Mouse (Mus musculus) granulocyte monocyte progenitor cell, adult 5-6 weeks (primary cell): Measurements from ENCODE around the gene Theg. TPM values are rescaled to one million over a fixed set of nuclear protein-coding genes. Genes with fewer than 3 reads are reported as not detected.

ENCODE experiments used
- ATAC-seq: replicated peaks from 2 replicates; pipeline ENCODE4 v1.8.0; 2016; ENCODE audit warnings: mild to moderate bottlenecking, moderate TSS enrichment, inconsistent platforms; ENCODE audit not compliant: poor library complexity, severe bottlenecking
- total RNA-seq, 2 experiments: library from RNA; stranded (forward) in 1 of 2; stranded (reverse) in 1 of 2; fragments of 200-712, 200-1000 nt in 1 of 2; fragments of >200 nt in 1 of 2; fragmentation: Nextera tagmentation in 1 of 2; gene quantifications; 2 replicates each; pipeline ENCODE4 v1.2.3; 2014 to 2017

The Theg gene
- total RNA-seq, 2 experiments from 2014 or later = not detected

- ATAC-seq = peak; percentile 90
Observed at GRCm38 (mm10) chr10:79538873-79539272, 48.3 kb downstream of the Theg start.

DNA sequence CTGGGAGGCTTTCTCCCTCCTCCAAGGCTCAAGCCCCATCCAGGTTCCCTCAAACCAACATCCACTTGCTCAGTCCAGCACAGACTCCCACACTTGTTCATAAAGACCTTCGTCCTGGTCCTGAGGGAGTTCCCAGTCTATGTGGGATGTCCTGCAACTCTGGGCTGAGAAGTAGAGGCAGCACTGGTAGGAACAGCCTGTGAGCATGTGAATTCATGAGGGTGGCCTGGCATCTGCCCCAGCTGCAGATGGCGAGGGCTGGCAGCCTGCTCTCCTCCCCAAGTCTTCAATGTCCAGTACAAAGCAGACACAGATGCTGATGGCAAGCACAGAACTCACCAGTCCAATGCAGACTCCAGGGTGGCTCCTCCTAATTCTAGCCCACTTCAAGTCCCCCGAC lies 48.8 kb downstream of the Theg start:
- ATAC-seq = no peak

GRCm38 (mm10) chr10:79537781-79538180 lies 49.4 kb downstream of the Theg start:
- no peak for ATAC-seq

DNA sequence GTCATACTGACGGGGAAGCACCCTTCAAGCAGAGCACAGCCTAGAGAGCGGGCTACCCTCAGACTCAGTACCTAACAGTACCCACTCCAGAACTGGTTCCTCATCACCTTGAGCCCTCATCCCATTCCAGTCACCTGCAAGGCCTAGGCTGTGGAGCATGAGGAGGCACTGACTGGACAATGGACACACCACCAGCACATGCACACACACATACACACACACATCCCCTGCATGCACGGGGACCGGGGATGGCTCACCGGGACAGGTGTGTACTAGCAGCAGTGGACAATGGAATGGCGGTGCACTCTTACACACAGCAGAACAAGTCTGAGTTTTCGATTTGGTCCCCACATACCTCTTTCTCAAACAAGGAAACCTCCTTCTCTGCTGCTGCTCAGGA lies 49.9 kb downstream of the Theg start:
- ATAC-seq = no peak

DNA sequence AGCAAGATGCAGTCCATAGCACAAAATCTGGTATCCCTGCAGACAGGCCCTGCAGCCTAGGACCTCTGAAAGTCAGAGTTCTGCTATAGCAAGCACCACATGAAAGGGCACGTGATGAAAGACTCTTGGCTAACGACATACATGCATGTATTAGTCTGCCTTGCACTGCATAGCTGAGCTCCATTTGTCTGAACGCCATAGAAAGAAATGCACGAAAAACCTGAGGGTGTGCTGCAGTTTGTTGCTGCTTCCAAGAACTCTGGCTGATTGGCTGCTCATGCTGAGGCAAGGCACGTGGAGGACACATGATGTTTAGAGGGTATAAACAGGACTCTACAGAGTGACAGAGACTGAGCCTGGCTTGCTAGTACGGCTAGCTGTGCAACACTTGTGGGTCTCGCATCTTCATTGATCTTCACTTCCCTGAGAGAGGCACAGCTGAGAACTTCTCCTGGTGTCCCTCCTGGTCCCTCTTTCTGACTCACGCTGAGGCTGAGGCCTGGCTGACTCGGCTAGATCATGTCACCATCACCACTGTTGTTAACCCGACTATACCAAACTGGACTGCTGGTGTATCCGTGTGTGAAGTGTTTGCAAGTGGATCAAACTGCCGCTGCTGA lies 50.6 kb downstream of the Theg start:
- ATAC-seq = no peak

DNA sequence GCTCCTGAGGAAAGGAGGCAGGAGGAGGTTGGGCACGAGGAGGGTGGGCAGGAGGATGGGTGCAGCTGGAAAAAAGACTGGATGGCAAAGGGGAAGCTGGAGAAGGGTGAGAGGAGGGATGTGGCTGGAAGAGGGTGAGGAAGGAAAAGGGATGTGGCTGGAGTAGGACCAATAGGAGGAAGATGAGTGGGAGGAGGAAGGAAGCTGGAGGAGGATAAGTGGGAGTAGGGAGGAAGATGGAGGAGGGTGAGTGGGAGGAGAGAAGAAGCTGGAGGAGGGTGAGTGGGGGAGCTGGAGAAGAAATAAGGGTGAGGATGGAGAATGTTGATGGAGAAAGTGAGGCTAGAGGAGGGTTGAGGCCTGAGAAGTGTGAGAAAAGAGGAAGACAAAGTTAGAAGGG lies 51.7 kb downstream of the Theg start:
- ATAC-seq = no peak

- ATAC-seq = no peak
Observed at GRCm38 (mm10) chr10:79534426-79534825, 52.7 kb downstream of the Theg start.

DNA sequence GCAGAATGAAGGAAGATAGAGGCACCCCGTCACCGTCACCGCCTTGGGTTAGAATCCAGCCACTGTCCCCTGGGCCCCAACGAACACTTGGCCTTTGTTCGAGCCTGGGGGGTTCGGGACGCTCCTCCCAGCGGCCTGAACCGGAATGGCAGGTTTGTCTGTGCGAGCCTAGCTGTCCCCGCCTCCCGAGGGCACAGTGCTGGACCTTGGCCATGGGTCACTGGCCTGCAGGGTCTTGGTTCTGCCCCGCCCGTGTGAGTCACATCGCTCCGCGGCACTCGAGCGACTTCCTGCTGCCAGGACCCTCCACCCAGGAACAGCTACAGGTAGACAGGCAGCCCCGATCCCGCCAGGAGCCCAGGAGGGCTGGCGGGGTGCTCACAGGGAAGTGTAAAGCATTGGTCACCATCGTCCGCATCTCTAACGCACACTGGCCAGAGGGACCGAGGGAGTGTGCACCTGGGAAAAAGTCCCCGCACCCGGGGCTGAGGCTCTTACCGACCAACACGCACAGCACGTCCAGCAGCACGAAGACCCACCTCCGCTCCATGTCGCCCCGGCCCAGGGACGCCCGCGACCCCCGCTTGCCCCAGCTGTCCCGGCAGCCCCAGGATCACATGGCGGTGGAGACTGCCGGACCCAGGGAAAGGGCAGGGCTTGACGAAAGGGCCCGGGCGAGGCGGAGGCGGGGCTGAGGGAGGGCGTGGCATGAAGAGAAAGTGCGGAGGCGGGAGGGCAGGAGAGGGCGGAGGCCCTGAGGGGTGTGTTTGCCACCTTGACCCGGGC lies 53.8 kb downstream of the Theg start, which contains the start of gene Plpp2:
Plpp2 (minus strand) TSS at position 671 of the 786 bp plus-strand sequence.
- ATAC-seq = peak; percentile 85

- ATAC-seq = no peak
Observed at GRCm38 (mm10) chr10:79532678-79533077, 54.5 kb downstream of the Theg start.

GRCm38 (mm10) chr10:79531593-79531992 lies 55.5 kb downstream of the Theg start:
- no peak for ATAC-seq

DNA sequence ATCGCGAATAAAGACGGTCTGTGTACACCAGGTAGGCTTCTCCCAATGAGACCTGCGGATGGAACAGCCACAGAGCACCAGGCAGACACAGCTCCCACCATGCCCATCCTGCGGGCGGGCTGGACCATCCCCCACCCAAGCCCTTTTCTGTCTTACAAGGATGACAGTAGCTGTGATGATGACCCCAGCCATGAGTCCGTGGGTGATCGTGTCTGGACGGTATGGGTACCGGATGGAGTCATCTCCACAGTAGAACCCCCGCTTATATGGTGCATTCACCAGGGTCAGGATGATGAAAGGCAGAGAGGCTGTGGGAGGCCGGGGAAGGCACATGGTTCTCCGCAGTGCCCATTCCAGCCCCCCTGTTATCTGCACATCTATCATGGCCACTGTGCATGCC lies 56.4 kb downstream of the Theg start:
- ATAC-seq = no peak

DNA sequence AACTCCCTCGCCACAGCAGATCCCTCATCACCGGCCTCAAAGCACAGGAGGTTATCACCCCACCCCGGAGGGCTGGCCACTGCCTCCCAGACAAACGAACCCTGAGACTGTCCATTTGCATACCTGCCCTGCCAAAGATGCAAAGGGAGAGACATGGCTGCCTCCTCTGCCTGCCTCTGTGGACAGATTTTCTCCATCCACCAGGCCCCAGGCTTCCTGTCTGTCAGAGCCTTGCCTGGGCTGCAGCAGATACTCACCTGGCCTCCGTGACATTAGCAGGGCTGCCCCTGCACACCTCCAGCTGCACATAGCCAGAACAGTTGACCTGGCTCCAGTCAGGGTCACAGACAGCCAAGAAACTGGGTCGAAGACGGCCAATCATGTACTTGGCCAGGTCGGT lies 56.9 kb downstream of the Theg start:
- no peak for ATAC-seq

GRCm38 (mm10) chr10:79528081-79528480 lies 59.0 kb downstream of the Theg start:
- no peak for ATAC-seq

- ATAC-seq = no peak
Observed at GRCm38 (mm10) chr10:79527453-79527845, 59.7 kb downstream of the Theg start.

DNA sequence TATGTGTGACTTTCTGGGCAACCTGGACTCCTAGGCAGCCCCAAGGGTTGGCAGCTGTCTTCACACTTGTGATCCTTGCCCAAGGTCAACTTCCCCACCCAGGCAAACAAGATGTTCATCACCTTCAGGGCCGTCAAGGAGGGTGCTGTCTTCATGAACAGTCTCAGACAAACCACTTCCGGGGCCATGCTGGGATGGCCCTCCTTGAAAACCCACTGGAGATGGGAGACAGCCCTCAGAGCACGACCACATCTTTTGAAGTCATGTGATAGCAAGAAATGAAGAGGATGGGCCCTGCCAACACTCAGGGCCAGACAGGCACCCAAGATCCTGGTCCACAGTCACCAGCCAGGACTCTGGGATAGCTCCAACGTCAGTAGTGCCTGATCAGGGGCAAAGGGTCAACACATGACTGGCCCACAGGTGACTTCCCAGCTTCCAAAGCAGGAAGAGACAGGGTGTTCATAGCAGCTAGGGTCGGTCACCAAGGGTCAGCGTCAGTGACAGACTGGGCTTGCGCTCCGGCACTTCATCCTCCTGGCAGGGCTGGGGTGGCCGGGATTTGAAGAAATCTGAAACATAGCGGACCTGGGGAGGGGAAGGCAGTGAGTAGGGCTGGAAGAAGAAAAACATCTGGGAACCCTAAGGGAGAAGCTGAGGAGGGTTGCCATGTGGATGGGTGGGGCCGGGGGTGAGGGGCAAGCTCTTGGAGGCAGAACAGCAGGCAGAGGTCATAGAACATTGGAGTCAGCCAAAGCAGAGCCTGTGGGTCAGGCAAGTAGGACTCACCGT lies 60.3 kb downstream of the Theg start:
- ATAC-seq = no peak

Other genes with a start within 250 kb of the Theg start
- gene Vmn2r82, start 230.8 kb downstream of the Theg start, total RNA-seq (2014; fragmentation: Nextera tagmentation) = not detected in 2 replicates
- gene Vmn2r82, start 230.8 kb downstream of the Theg start, total RNA-seq (2017) = not detected in 2 replicates
- gene Vmn2r83, start 118.6 kb downstream of the Theg start, total RNA-seq (2014; fragmentation: Nextera tagmentation) = not detected in 2 replicates
- gene Vmn2r83, start 118.6 kb downstream of the Theg start, total RNA-seq (2017) = not detected in 2 replicates
- 13.9 and 14.8 TPM in 2 replicates for gene Plpp2, start 53.5 kb downstream of the Theg start, total RNA-seq (2014; fragmentation: Nextera tagmentation)
- gene Plpp2, start 53.5 kb downstream of the Theg start, total RNA-seq (2017) = 5.3 and 7.9 TPM in 2 replicates
- gene Mier2, start 32.1 kb downstream of the Theg start, total RNA-seq (2014; fragmentation: Nextera tagmentation) = 24.4 and 24.8 TPM in 2 replicates
- gene Mier2, start 32.1 kb downstream of the Theg start, total RNA-seq (2017) = 10.8 and 16.8 TPM in 2 replicates
- gene C2cd4c, start 26.7 kb upstream of the Theg start, total RNA-seq (2014; fragmentation: Nextera tagmentation) = not detected in 2 replicates
- gene C2cd4c, start 26.7 kb upstream of the Theg start, total RNA-seq (2017) = not detected in 2 replicates
- not detected in 2 replicates for gene Shc2, start 50.6 kb upstream of the Theg start, total RNA-seq (2014; fragmentation: Nextera tagmentation)
- gene Shc2, start 50.6 kb upstream of the Theg start, total RNA-seq (2017) = not detected in 2 replicates
- not detected in 2 replicates for gene Odf3l2, start 58.4 kb upstream of the Theg start, total RNA-seq (2014; fragmentation: Nextera tagmentation)
- gene Odf3l2, start 58.4 kb upstream of the Theg start, total RNA-seq (2017) = not detected in 2 replicates
- gene Madcam1, start 77.2 kb upstream of the Theg start, total RNA-seq (2014; fragmentation: Nextera tagmentation) = not detected in 2 replicates
- gene Madcam1, start 77.2 kb upstream of the Theg start, total RNA-seq (2017) = not detected in 2 replicates
- 7.4 and 9.7 TPM in 2 replicates for gene Tpgs1, start 82.0 kb upstream of the Theg start, total RNA-seq (2014; fragmentation: Nextera tagmentation)
- gene Tpgs1, start 82.0 kb upstream of the Theg start, total RNA-seq (2017) = 8.1 and 14.6 TPM in 2 replicates
- gene Cdc34, start 94.9 kb upstream of the Theg start, total RNA-seq (2014; fragmentation: Nextera tagmentation) = 110 and 115 TPM in 2 replicates
- 98.7 and 142 TPM in 2 replicates for gene Cdc34, start 94.9 kb upstream of the Theg start, total RNA-seq (2017)
- 2.2 TPM in 1 of 2 replicates, not detected in the other for gene Gzmm, start 101.7 kb upstream of the Theg start, total RNA-seq (2014; fragmentation: Nextera tagmentation)
- 0.34 TPM in 1 of 2 replicates, not detected in the other for gene Gzmm, start 101.7 kb upstream of the Theg start, total RNA-seq (2017)
- 253 and 319 TPM in 2 replicates for gene Bsg, start 117.2 kb upstream of the Theg start, total RNA-seq (2014; fragmentation: Nextera tagmentation)
- gene Bsg, start 117.2 kb upstream of the Theg start, total RNA-seq (2017) = 278 and 345 TPM in 2 replicates
- 0.28 TPM in 1 of 2 replicates, not detected in the other for gene Hcn2, start 129.3 kb upstream of the Theg start, total RNA-seq (2014; fragmentation: Nextera tagmentation)
- gene Hcn2, start 129.3 kb upstream of the Theg start, total RNA-seq (2017) = 0.39 TPM in 1 of 2 replicates, not detected in the other
- 28.6 and 56.2 TPM in 2 replicates for gene Polrmt, start 159.2 kb upstream of the Theg start, total RNA-seq (2014; fragmentation: Nextera tagmentation)
- gene Polrmt, start 159.2 kb upstream of the Theg start, total RNA-seq (2017) = 12.7 and 14.0 TPM in 2 replicates
- not detected in 2 replicates for gene Fgf22, start 167.7 kb upstream of the Theg start, total RNA-seq (2014; fragmentation: Nextera tagmentation)
- gene Fgf22, start 167.7 kb upstream of the Theg start, total RNA-seq (2017) = not detected in 2 replicates
- 32.1 and 64.5 TPM in 2 replicates for gene Rnf126, start 179.6 kb upstream of the Theg start, total RNA-seq (2014; fragmentation: Nextera tagmentation)
- gene Rnf126, start 179.6 kb upstream of the Theg start, total RNA-seq (2017) = 17.3 and 28.2 TPM in 2 replicates
- 4.6 TPM in 1 of 2 replicates, not detected in the other for gene Fstl3, start 189.9 kb upstream of the Theg start, total RNA-seq (2014; fragmentation: Nextera tagmentation)
- gene Fstl3, start 189.9 kb upstream of the Theg start, total RNA-seq (2017) = 0.62 and 1.4 TPM in 2 replicates
- gene Prss57, start 203.6 kb upstream of the Theg start, total RNA-seq (2014; fragmentation: Nextera tagmentation) = 172 and 215 TPM in 2 replicates
- gene Prss57, start 203.6 kb upstream of the Theg start, total RNA-seq (2017) = 77.4 and 86.7 TPM in 2 replicates
- gene Palm, start 206.2 kb upstream of the Theg start, total RNA-seq (2014; fragmentation: Nextera tagmentation) = 80.1 and 110 TPM in 2 replicates
- gene Palm, start 206.2 kb upstream of the Theg start, total RNA-seq (2017) = 35.6 and 48.6 TPM in 2 replicates
- 0.34 TPM in 1 of 2 replicates, not detected in the other for gene Misp, start 233.7 kb upstream of the Theg start, total RNA-seq (2014; fragmentation: Nextera tagmentation)
- 0.82 TPM in 1 of 2 replicates, not detected in the other for gene Misp, start 233.7 kb upstream of the Theg start, total RNA-seq (2017)